Mouse (Mus musculus) cerebellum, postnatal 14 days (tissue): ENCODE results near the gene Klhdc10.

ENCODE experiments used
- DNase-seq, 2 experiments: peaks; one replicate each; pipeline ENCODE4 v3.0.0; 2021; ENCODE audit warnings: mixed read lengths in 2 of 2

Klhdc10 gene

GRCm38 (mm10) chr6:30403465-30403864 lies 1.8 kb downstream of the Klhdc10 start:
- DNase-seq: peak; percentile 77 to 84

- DNase-seq: no peak
These were observed 3.0 kb downstream of the Klhdc10 start for GRCm38 (mm10) chr6:30404671-30405070.

GRCm38 (mm10) chr6:30408276-30408675 lies 6.6 kb downstream of the Klhdc10 start:
- no peak for DNase-seq

GRCm38 (mm10) chr6:30409399-30410093 lies 7.9 kb downstream of the Klhdc10 start:
- no peak for DNase-seq

- DNase-seq: no peak
These were observed 9.6 kb downstream of the Klhdc10 start for GRCm38 (mm10) chr6:30411311-30411710.

GRCm38 (mm10) chr6:30416126-30416525 lies 14.5 kb downstream of the Klhdc10 start:
- DNase-seq: no peak

GRCm38 (mm10) chr6:30416801-30417200 lies 15.1 kb downstream of the Klhdc10 start:
- DNase-seq: no peak

GRCm38 (mm10) chr6:30432461-30433192 lies 31.0 kb downstream of the Klhdc10 start:
- peak in 1 of 2 experiments; percentile 44 for DNase-seq

GRCm38 (mm10) chr6:30436476-30436875 lies 34.8 kb downstream of the Klhdc10 start:
- DNase-seq: no peak

- DNase-seq: no peak
These were observed 35.4 kb downstream of the Klhdc10 start for GRCm38 (mm10) chr6:30437054-30437453.

- DNase-seq: no peak
These were observed 37.9 kb downstream of the Klhdc10 start for GRCm38 (mm10) chr6:30439576-30439975.

- DNase-seq: no peak
These were observed 55.3 kb downstream of the Klhdc10 start for GRCm38 (mm10) chr6:30456991-30457390.

GRCm38 (mm10) chr6:30458626-30459025 lies 57.0 kb downstream of the Klhdc10 start:
- no peak for DNase-seq

GRCm38 (mm10) chr6:30459056-30459747 lies 57.5 kb downstream of the Klhdc10 start:
- peak; percentile 52 to 61 for DNase-seq

GRCm38 (mm10) chr6:30459811-30460749 lies 58.4 kb downstream of the Klhdc10 start:
- DNase-seq: peak; percentile 90 to 91

- peak; percentile 92 to 95 for DNase-seq
These were observed 59.2 kb downstream of the Klhdc10 start for GRCm38 (mm10) chr6:30460750-30461446.

GRCm38 (mm10) chr6:30461755-30462344 lies 60.2 kb downstream of the Klhdc10 start:
- peak; percentile 47 to 52 for DNase-seq

- peak in 1 of 2 experiments; percentile 16 for DNase-seq
These were observed 61.2 kb downstream of the Klhdc10 start for GRCm38 (mm10) chr6:30462822-30463221.

GRCm38 (mm10) chr6:30465586-30465985 lies 63.9 kb downstream of the Klhdc10 start:
- peak in 1 of 2 experiments; percentile 16 for DNase-seq

GRCm38 (mm10) chr6:30468058-30468457 lies 66.4 kb downstream of the Klhdc10 start:
- DNase-seq: no peak

- DNase-seq: peak; percentile 83 to 89
These were observed 67.0 kb downstream of the Klhdc10 start for GRCm38 (mm10) chr6:30468684-30469083.
